In the genomic region with DNA sequence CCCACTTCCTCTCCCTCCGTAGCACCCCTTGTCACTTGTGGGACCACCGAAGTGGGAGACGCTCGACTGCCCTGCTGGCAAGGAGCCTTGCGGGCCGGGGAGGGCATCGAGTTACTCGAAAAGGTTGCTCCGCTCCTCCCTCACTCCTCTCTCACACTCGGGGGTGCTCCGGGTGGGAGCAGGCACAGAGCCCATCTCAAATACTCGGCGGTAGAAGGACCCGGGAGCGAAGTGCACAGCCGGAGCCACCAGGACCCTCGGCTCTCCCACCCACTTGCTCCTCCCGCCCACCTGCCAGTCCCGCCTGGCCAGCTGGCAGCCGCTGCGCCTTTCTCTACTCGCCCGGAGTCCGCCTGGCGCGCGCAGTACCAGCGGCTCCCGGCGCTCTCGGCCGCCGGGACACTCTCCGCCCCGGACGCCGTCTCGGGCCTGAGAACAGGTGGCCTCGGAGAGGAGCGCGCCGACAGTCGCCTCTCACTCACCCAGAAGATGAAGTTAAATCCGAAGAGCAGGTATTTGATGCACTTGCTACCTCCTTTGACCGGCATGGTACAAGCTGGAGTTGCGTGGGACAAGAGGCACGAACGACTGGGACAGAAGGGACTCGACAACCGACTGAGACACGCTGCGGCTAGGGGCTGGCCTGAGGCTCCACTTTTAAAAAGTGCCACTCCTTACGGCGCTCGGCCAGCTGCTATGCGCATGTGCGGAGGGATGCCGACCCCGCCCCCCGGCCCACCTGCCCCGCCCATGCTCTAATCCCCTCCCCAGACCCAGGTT, we compare ENCODE assay signal across 8 mouse cellular contexts. TPM values are rescaled to one million over a fixed set of nuclear protein-coding genes. Genes with fewer than 3 reads are reported as not detected.
DNase-seq lines count a peak whose midpoint lies in the region; ATAC-seq and TF ChIP-seq lines count a peak whose summit lies in the region.

A gene (minus strand): TSS at position 700 of the 780 bp plus-strand sequence.

- H3K36me3 ChIP-seq in ES-E14 (ENCODE audit: control insufficient read depth, insufficient read depth, low read length, poor library complexity, severe bottlenecking): peaks cover 7% of the 10 kb centered on the region; the same call in 1 of the 2 replicates
- H3K36me3 ChIP-seq in forebrain, postnatal 0 days (ENCODE audit: insufficient read depth): no peaks in the 10 kb centered on the region
- no peaks in the 10 kb centered on the region for H3K36me3 ChIP-seq in lung, postnatal 0 days (ENCODE audit: insufficient read depth, low read length)

- H3K4me3 ChIP-seq in ES-E14 (ENCODE audit: insufficient read depth in 1 of 2, low read depth in 1 of 2, low read length in 2 of 2, poor library complexity in 1 of 2, severe bottlenecking in 1 of 2): peak within 1 kb of the TSS; percentile 77 to 87
- H3K4me3 ChIP-seq in forebrain, postnatal 0 days (ENCODE audit: low read depth, low read length): peak within 1 kb of the TSS; percentile 60
- H3K4me3 ChIP-seq in lung, postnatal 0 days (ENCODE audit: low read depth, low read length): peak within 1 kb of the TSS; percentile 77

- no peaks in the 10 kb centered on the region for H3K9me3 ChIP-seq in ES-E14 (ENCODE audit: control insufficient read depth, insufficient read depth, low read depth, low read length)
- H3K9me3 ChIP-seq in forebrain, postnatal 0 days (ENCODE audit: low read length): no peaks in the 10 kb centered on the region
- H3K9me3 ChIP-seq in lung, postnatal 0 days (ENCODE audit: low read length): no peaks in the 10 kb centered on the region

- H3K4me2 ChIP-seq in forebrain, postnatal 0 days (ENCODE audit: low read depth): peak within 1 kb of the TSS; percentile 88
- H3K4me2 ChIP-seq in lung, postnatal 0 days (replicated peaks; ENCODE audit: low read depth, low read length): peak within 1 kb of the TSS; percentile 75

- peak within 1 kb of the TSS; percentile 78 for H3K9ac ChIP-seq in ES-E14 (ENCODE audit: insufficient read depth, low read depth, low read length, poor library complexity, severe bottlenecking)
- H3K9ac ChIP-seq in forebrain, postnatal 0 days: peak within 1 kb of the TSS; percentile 66
- peak within 1 kb of the TSS; percentile 83 for H3K9ac ChIP-seq in lung, postnatal 0 days (replicated peaks; ENCODE audit: low read depth)

- WGBS in forebrain, postnatal 0 days: under 1% methylated on average over 61 of the region's 61 CpGs
- WGBS in lung, postnatal 0 days: under 1% methylated on average over 60 of the region's 61 CpGs

- in situ Hi-C loops in ES-E14 (cut with MboI; ENCODE audit: low sequenced_read_pairs in 2 of 2, unreplicated experiment in 2 of 2): no loop called here

- peak within 1 kb of the TSS; percentile 77; the same call in 1 of the 2 replicates for H3K27ac ChIP-seq in ES-E14 (ENCODE audit: insufficient read depth, low read depth, low read length, poor library complexity, severe bottlenecking)
- H3K27ac ChIP-seq in forebrain, postnatal 0 days (ENCODE audit: low read depth, low read length): peak within 1 kb of the TSS; percentile 62
- peak within 1 kb of the TSS; percentile 91 for H3K27ac ChIP-seq in lung, postnatal 0 days (ENCODE audit: low read length)

- TF ChIP-seq CTCF in forebrain, postnatal 0 days (IDR thresholded peaks at IDR 0.05; ENCODE audit: low read depth): no peak
- no peak for TF ChIP-seq CTCF in lung, postnatal 0 days (IDR thresholded peaks at IDR 0.05)

- TF ChIP-seq EP300 in lung, postnatal 0 days (IDR thresholded peaks at IDR 0.05): no peak

- peaks cover 4% of the 10 kb centered on the region; the same call in 1 of the 2 replicates for H3K27me3 ChIP-seq in forebrain, postnatal 0 days (ENCODE audit: insufficient read depth, low read length)
- H3K27me3 ChIP-seq in lung, postnatal 0 days (replicated peaks; ENCODE audit: insufficient read depth, low read length): no peaks in the 10 kb centered on the region

- peak; percentile 86 for ATAC-seq in forebrain, postnatal 0 days
- ATAC-seq in hematopoietic stem cell, adult 5-6 weeks (replicated peaks in 1 of 2; ENCODE audit: insufficient read depth in 1 of 2, low FRiP score in 2 of 2, low TSS enrichment in 1 of 2, low read depth in 1 of 2, poor library complexity in 2 of 2, severe bottlenecking in 2 of 2): peak; percentile 37 to 51
- peak; percentile 82 for ATAC-seq in lung, postnatal 0 days

- no peak for DNase-seq in ES-E14 (ENCODE audit: low read depth, low spot score)
- peak; percentile 56 to 59 for DNase-seq in adrenal gland, postnatal 4 days (ENCODE audit: low spot score in 2 of 2)
- DNase-seq in forebrain, postnatal 0 days: peak; percentile 74
- DNase-seq in layer of hippocampus, adult 8-10 months (ENCODE audit: low spot score in 2 of 2): no peak
- peak; percentile 86 for DNase-seq in lung, postnatal 0 days (ENCODE audit: low spot score)
- DNase-seq in ovary, adult 18-20 months (ENCODE audit: low spot score): peak; percentile 68
- DNase-seq in urinary bladder, adult 2 months (ENCODE audit: low spot score): peak; percentile 82

- peaks cover 5 to 25% of the 10 kb centered on the region in 2 experiments for H3K4me1 ChIP-seq in ES-E14 (ENCODE audit: control insufficient read depth in 2 of 2, insufficient read depth in 2 of 2, low read length in 2 of 2, poor library complexity in 1 of 2)
- 0 out of 2 replicates have a peak, but pooled peaks cover 4% of the 10 kb centered on the region for H3K4me1 ChIP-seq in forebrain, postnatal 0 days (ENCODE audit: insufficient read depth)
- H3K4me1 ChIP-seq in lung, postnatal 0 days (ENCODE audit: insufficient read depth, low read depth, low read length): no peaks in the 10 kb centered on the region; the same call in 1 of the 2 replicates

TF ChIP-seq in ES-E14, 5 proteins besides CTCF, POLR2A, EP300 and RAD21:
- TF ChIP-seq CHD2 (IDR thresholded peaks at IDR 0.05; ENCODE audit: low read depth, low read length) (no peak), HCFC1 (IDR thresholded peaks at IDR 0.05; ENCODE audit: borderline replicate concordance, insufficient read depth, low read length) (no peak), MAFK (IDR thresholded peaks at IDR 0.05; ENCODE audit: insufficient read depth, low read depth, low read length) (no peak), ZC3H11A (IDR thresholded peaks at IDR 0.05; ENCODE audit: borderline replicate concordance, low read depth, low read length) (no peak), ZNF384 (IDR thresholded peaks at IDR 0.05; ENCODE audit: low read depth, low read length) (no peak)

RNA-seq across cellular contexts. Expression of the gene that starts here (rescaled TPM):
- total RNA-seq in ES-E14 (2012; rRNA removed): 228 and 374 TPM in 2 replicates
- 100 to 1,000 TPM; 141 to 154 TPM for total RNA-seq in adrenal gland, postnatal 4 days (2021)
- 41.2 and 57.4 TPM in 2 replicates for total RNA-seq in forebrain, postnatal 0 days (2014; rRNA removed)
- 125 and 140 TPM in 2 replicates for polyA plus RNA-seq in forebrain, postnatal 0 days (2015; fragmentation: Nextera tagmentation; extraction: Ambion mirVana)
- 63.9 and 83.3 TPM in 2 replicates for total RNA-seq in hematopoietic stem cell, adult 5-6 weeks (2017)
- 100 to 1,000 TPM in 2 of 4 experiments, 10 to 100 TPM in 2; 57.4 to 211 (median 129) TPM for total RNA-seq in layer of hippocampus, adult 8-10 months (2022)
- polyA plus RNA-seq in lung, postnatal 0 days (2015; fragmentation: Nextera tagmentation; extraction: Ambion mirVana): 962 and 974 TPM in 2 replicates
- 683 and 894 TPM in 2 replicates for polyA plus RNA-seq in urinary bladder, adult 2 months (2012; rRNA removed)

Comparison
In these comparisons a context has a peak if more than half of its experiments do, and no peak if none do; other contexts are left out.
1. DNase-seq: peak in adrenal gland, postnatal 4 days (2 of 2), forebrain, postnatal 0 days (single experiment), lung, postnatal 0 days (single experiment), ovary, adult 18-20 months (single experiment) and urinary bladder, adult 2 months (single experiment); none in ES-E14 (single experiment) and layer of hippocampus, adult 8-10 months (0 of 2).
2. Peak in every context shown above with its lines, with median percentiles within 50 percentile points of each other: H3K27ac ChIP-seq, H3K4me3 ChIP-seq, H3K9ac ChIP-seq and ATAC-seq.